Mouse (Mus musculus): Measurements from ENCODE around the gene Lrrc4.

DNA sequence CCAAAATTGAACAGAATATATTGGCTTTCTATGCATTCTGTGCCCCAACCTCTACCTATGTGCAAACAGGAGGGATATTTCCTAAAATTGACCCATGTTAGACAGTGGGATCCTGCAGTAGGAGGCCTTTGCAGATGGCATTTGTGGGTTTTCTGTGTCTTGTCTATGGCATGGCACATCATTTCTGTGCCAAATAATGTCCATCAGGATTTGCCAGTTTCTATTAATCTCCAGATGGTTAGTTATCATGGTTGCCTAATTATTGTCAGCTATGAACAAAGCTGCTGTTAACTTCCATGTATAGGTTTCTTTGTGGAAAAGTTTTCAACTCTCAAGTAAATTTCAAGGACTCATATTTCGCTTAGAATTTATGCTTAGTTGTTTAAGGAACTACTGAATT lies 164.0 kb downstream of the Lrrc4 start:
- TF ChIP-seq CTCF (IDR thresholded peaks at IDR 0.05; ENCODE audit: extremely low read depth, insufficient read depth, insufficient read length, insufficient replicate concordance): no peak
- no peak for TF ChIP-seq POLR2A (IDR thresholded peaks at IDR 0.05; ENCODE audit: low read depth, low read length)
